In the genomic region with DNA sequence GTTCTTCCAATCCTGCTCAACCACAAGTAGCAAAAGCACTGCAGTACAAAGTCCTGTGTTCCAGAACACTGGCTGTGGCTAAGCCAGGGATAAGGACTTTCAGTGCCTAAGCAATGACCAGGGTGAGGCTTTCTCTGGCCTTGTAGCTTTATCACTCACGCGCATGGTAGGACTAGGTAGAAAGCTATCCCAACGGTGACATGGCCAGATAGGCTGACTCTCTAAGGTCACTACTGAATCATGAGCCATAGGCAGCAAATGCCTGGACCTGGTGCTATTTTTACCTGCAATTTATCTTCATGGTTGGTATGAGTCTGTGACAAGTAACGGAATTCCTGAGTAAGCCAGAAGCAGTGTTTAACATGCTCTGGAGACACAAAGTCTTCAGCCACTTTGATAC, we compare ENCODE assay signal across 18 mouse cellular contexts. TPM values are rescaled to one million over a fixed set of nuclear protein-coding genes. Genes with fewer than 3 reads are reported as not detected.
DNase-seq lines count a peak whose midpoint lies in the region; ATAC-seq and TF ChIP-seq lines count a peak whose summit lies in the region.
"Had no signal": no experiment of that assay in that cellular context is flagged by ENCODE, and none has a peak within 500 bp of the region (broad histone marks: within the 10 kb centered on the region; RNA-seq: fewer than 3 reads in every experiment).

No protein-coding gene starts in this region.

- H3K9me3 ChIP-seq in heart, embryonic 12.5 days (replicated peaks), result no peaks in the 10 kb centered on the region
- H3K9me3 ChIP-seq in intestine, postnatal 0 days (ENCODE audit: control insufficient read depth), result no peaks in the 10 kb centered on the region
- H3K9me3 ChIP-seq: hindbrain, embryonic 13.5 days; midbrain, embryonic 10.5 days; stomach, embryonic 15.5 days had no signal

- H3K27me3 ChIP-seq in heart, embryonic 12.5 days (replicated peaks), result no peaks in the 10 kb centered on the region
- H3K27me3 ChIP-seq in intestine, postnatal 0 days (replicated peaks; ENCODE audit: control insufficient read depth, insufficient read depth, low read length), result no peaks in the 10 kb centered on the region
- H3K27me3 ChIP-seq: hindbrain, embryonic 13.5 days; stomach, embryonic 15.5 days had no signal

- peaks cover 12% of the 10 kb centered on the region for H3K4me1 ChIP-seq in heart, embryonic 12.5 days (replicated peaks)
- no peaks in the 10 kb centered on the region for H3K4me1 ChIP-seq in intestine, postnatal 0 days (replicated peaks; ENCODE audit: control insufficient read depth, insufficient read depth, low read length)
- H3K4me1 ChIP-seq: hindbrain, embryonic 13.5 days; midbrain, embryonic 10.5 days; stomach, embryonic 15.5 days had no signal

- peaks cover 77% of the 10 kb centered on the region for H3K36me3 ChIP-seq in heart, embryonic 12.5 days
- peaks cover 74% of the 10 kb centered on the region for H3K36me3 ChIP-seq in intestine, postnatal 0 days (ENCODE audit: control insufficient read depth, insufficient read depth)

- intact Hi-C loops in gastrocnemius, adult 2 months (cut with DNase I), result no loop called here

- peak overlapping the region; percentile 60 for H3K27ac ChIP-seq in gastrocnemius, adult 2 months
- peak overlapping the region; percentile 80 for H3K27ac ChIP-seq in heart, embryonic 12.5 days (ENCODE audit: poor library complexity, severe bottlenecking)
- peak overlapping the region; percentile 64 for H3K27ac ChIP-seq in intestine, postnatal 0 days (ENCODE audit: low read depth, low read length)
- H3K27ac ChIP-seq: hindbrain, embryonic 13.5 days; midbrain, embryonic 10.5 days; stomach, embryonic 15.5 days had no signal

- no peak overlapping the region for H3K4me3 ChIP-seq in gastrocnemius, adult 2 months
- H3K4me3 ChIP-seq in heart, embryonic 12.5 days, result no peak overlapping the region
- no peak overlapping the region for H3K4me3 ChIP-seq in intestine, postnatal 0 days (ENCODE audit: low read depth, low read length)
- H3K4me3 ChIP-seq: erythroblast, embryonic 14.5 days; hindbrain, embryonic 13.5 days; midbrain, embryonic 10.5 days; stomach, embryonic 15.5 days had no signal

- no peak for ATAC-seq in heart, embryonic 12.5 days (ENCODE audit: insufficient number of reproducible peaks, low FRiP score)
- ATAC-seq in intestine, postnatal 0 days, result peak; percentile 60
- ATAC-seq: forebrain, embryonic 14.5 days had no signal

- WGBS in heart, embryonic 12.5 days, result 42% methylated on average over 4 of the region's 4 CpGs
- 62% methylated on average over 4 of the region's 4 CpGs for whole genome bisulfite sequencing in intestine, postnatal 0 days

- no peak for DNase-seq in gastrocnemius, adult 2 months
- DNase-seq in gastrocnemius, postnatal 10 days, result no peak
- peak; percentile 4 to 36 for DNase-seq in kidney, postnatal 25 days
- DNase-seq in kidney, postnatal 10 days, result no peak
- no peak for DNase-seq in cerebellum, postnatal 4 days (ENCODE audit: low spot score in 2 of 2)
- no peak for DNase-seq in left cerebral cortex, adult 11 months (ENCODE audit: low spot score)
- DNase-seq: cerebellum, adult 11 months; cerebellum, postnatal 36 days; liver; lung, embryonic 14.5 days; lung, postnatal 4 days had no signal

- no peak overlapping the region for H3K9ac ChIP-seq in heart, embryonic 12.5 days
- H3K9ac ChIP-seq in intestine, postnatal 0 days (ENCODE audit: low read depth, low read length), result no peak overlapping the region
- H3K9ac ChIP-seq: hindbrain, embryonic 13.5 days; lung, embryonic 14.5 days; stomach, embryonic 15.5 days had no signal

- H3K4me2 ChIP-seq in heart, embryonic 12.5 days, result no peak overlapping the region
- no peak overlapping the region for H3K4me2 ChIP-seq in intestine, postnatal 0 days (replicated peaks; ENCODE audit: low read depth)
- H3K4me2 ChIP-seq: hindbrain, embryonic 13.5 days; lung, embryonic 14.5 days; stomach, embryonic 15.5 days had no signal

- no peak for TF ChIP-seq CTCF in gastrocnemius, adult 2 months (IDR thresholded peaks at IDR 0.05)
- TF ChIP-seq CTCF in intestine, postnatal 0 days (IDR thresholded peaks at IDR 0.05; ENCODE audit: low read depth), result no peak

RNA-seq across cellular contexts. Expression of gene Kdm3a, which starts 42.6 kb away (rescaled TPM):
- 10 to 100 TPM; 11.8 to 12.1 TPM for total RNA-seq in gastrocnemius, adult 2 months (2021)
- total RNA-seq in gastrocnemius, postnatal 10 days (2021), result 10 to 100 TPM; 20.5 to 23.9 TPM
- polyA plus RNA-seq in heart, embryonic 12.5 days (2016; fragmentation: Nextera tagmentation; extraction: Ambion mirVana), result 48.5 and 51.7 TPM in 2 replicates
- 14.8 and 17.1 TPM in 2 replicates for polyA plus RNA-seq in intestine, postnatal 0 days (2015; fragmentation: Nextera tagmentation; extraction: Ambion mirVana)

RNA-seq across cellular contexts. Expression of gene Chmp3, which starts 46.6 kb away (rescaled TPM):
- total RNA-seq in gastrocnemius, adult 2 months (2021), result 10 to 100 TPM; 41.9 to 45.6 TPM
- 10 to 100 TPM; 41.7 to 53.2 TPM for total RNA-seq in gastrocnemius, postnatal 10 days (2021)
- polyA plus RNA-seq in heart, embryonic 12.5 days (2016; fragmentation: Nextera tagmentation; extraction: Ambion mirVana), result 63.2 and 63.8 TPM in 2 replicates
- 109 and 111 TPM in 2 replicates for polyA plus RNA-seq in intestine, postnatal 0 days (2015; fragmentation: Nextera tagmentation; extraction: Ambion mirVana)

Comparison
In these comparisons a context has a peak if more than half of its experiments do, and no peak if none do; other contexts are left out.
1. DNase-seq: peak in kidney, postnatal 25 days (2 of 2); none in gastrocnemius, adult 2 months (single experiment), gastrocnemius, postnatal 10 days (single experiment), kidney, postnatal 10 days (single experiment), cerebellum, postnatal 4 days (0 of 2) and left cerebral cortex, adult 11 months (single experiment).
2. Peak in every context shown above with its lines, with median percentiles within 50 percentile points of each other: H3K27ac ChIP-seq.